Mouse (Mus musculus) MEL (cell line): Measurements from ENCODE around the gene Gm20422.

Experiments
- CHD2 ChIP-seq: IDR thresholded peaks from 2 replicates; pipeline ENCODE4 v1.6.1; 2011; ENCODE audit warnings: low read length, improper control_type of control experiment
- CTCF ChIP-seq, 3 experiments: IDR thresholded peaks in 2 of 3; conservative IDR thresholded peaks in 1 of 3; 2 replicates each; pipeline ENCODE4 v1.5.1; 2011 to 2012; ENCODE audit warnings: low read length in 3 of 3, low read depth in 2 of 3, mild to moderate bottlenecking in 2 of 3, improper control_type of control experiment in 1 of 3, inconsistent platforms in 1 of 3, mixed read lengths in 1 of 3, moderate library complexity in 1 of 3; ENCODE audit not compliant: control insufficient read depth in 1 of 3, insufficient read depth in 1 of 3, poor library complexity in 1 of 3, severe bottlenecking in 1 of 3
- JUND ChIP-seq: IDR thresholded peaks from 2 replicates; pipeline ENCODE4 v1.6.1; 2011; ENCODE audit warnings: low read depth, mild to moderate bottlenecking, improper control_type of control experiment, low read length
- MEF2A ChIP-seq: IDR thresholded peaks from 2 replicates; pipeline ENCODE4 v1.6.1; 2014; ENCODE audit warnings: low read depth, mild to moderate bottlenecking, inconsistent platforms, low read length, improper control_type of control experiment; ENCODE audit not compliant: poor library complexity, insufficient replicate concordance, severe bottlenecking; ENCODE audit errors: extremely low read depth
- NELFE ChIP-seq: IDR thresholded peaks from 2 replicates; pipeline ENCODE4 v1.6.1; 2011; ENCODE audit warnings: low read depth, low read length, improper control_type of control experiment
- POLR2A ChIP-seq, 2 experiments: IDR thresholded peaks; 2 replicates each; pipeline ENCODE4 v1.6.1; 2011 to 2012; ENCODE audit warnings: low read length in 2 of 2, mild to moderate bottlenecking in 2 of 2, control low read depth in 1 of 2, improper control_type of control experiment in 1 of 2, low read depth in 1 of 2, moderate library complexity in 1 of 2; ENCODE audit not compliant: control insufficient read depth in 1 of 2, insufficient read depth in 1 of 2, poor library complexity in 1 of 2
- POLR2AphosphoS2 ChIP-seq: IDR thresholded peaks from 2 replicates; pipeline ENCODE4 v1.6.1; 2011; ENCODE audit warnings: low read length, improper control_type of control experiment
- POLR2AphosphoS5 ChIP-seq: IDR thresholded peaks from 2 replicates; pipeline ENCODE4 v1.6.1; 2012; ENCODE audit warnings: low read depth, borderline replicate concordance, mild to moderate bottlenecking, inconsistent platforms, low read length, moderate library complexity, mixed read lengths
- TAL1 ChIP-seq: IDR thresholded peaks from 2 replicates; pipeline ENCODE4 v1.6.1; 2012; ENCODE audit warnings: mild to moderate bottlenecking, inconsistent platforms, low read length, moderate library complexity, mixed read lengths
- TBP ChIP-seq: IDR thresholded peaks from 2 replicates; pipeline ENCODE4 v1.8.0; 2011; ENCODE audit warnings: low read depth, low read length, improper control_type of control experiment
- TCF12 ChIP-seq: IDR thresholded peaks from 2 replicates; pipeline ENCODE4 v1.6.1; 2014; ENCODE audit warnings: low read depth, mild to moderate bottlenecking, inconsistent platforms, low read length, improper control_type of control experiment, moderate library complexity
- USF1 ChIP-seq: IDR thresholded peaks from 2 replicates; pipeline ENCODE4 v1.6.1; 2014; ENCODE audit warnings: low read depth, mild to moderate bottlenecking, inconsistent platforms, low read length, improper control_type of control experiment, moderate library complexity
- ZC3H11A ChIP-seq: IDR thresholded peaks from 2 replicates; pipeline ENCODE4 v1.6.1; 2012; ENCODE audit warnings: low read depth, mild to moderate bottlenecking, inconsistent platforms, low read length, improper control_type of control experiment
- ZNF384 ChIP-seq: IDR thresholded peaks from 2 replicates; pipeline ENCODE4 v1.6.1; 2012; ENCODE audit warnings: low read depth, mild to moderate bottlenecking, inconsistent platforms, low read length, improper control_type of control experiment

- TF ChIP-seq USF1 (no peak), CTCF (IDR thresholded peaks at IDR 0.05 in 2 of 3, conservative IDR thresholded peaks at IDR 0.05 in 1 of 3; ENCODE audit: control insufficient read depth in 1 of 3, insufficient read depth in 1 of 3, low read depth in 2 of 3, low read length in 3 of 3, poor library complexity in 1 of 3, severe bottlenecking in 1 of 3) (no peak), POLR2A (IDR thresholded peaks at IDR 0.05; ENCODE audit: control insufficient read depth in 1 of 2, insufficient read depth in 1 of 2, low read depth in 1 of 2, low read length in 2 of 2, poor library complexity in 1 of 2) (no peak), POLR2AphosphoS2 (no peak), NELFE (no peak), TAL1 (0 out of 2 replicates have a peak, but pooled peaks have one; percentile 21), ZNF384 (no peak), TBP (no peak), TCF12 (peak; percentile 72), CHD2 (no peak), POLR2AphosphoS5 (no peak), JUND (no peak), ZC3H11A (no peak), MEF2A (no peak)
Measured at GRCm38 (mm10) chr8:69752437-69752836, 22.2 kb downstream of the Gm20422 start.
